Mouse (Mus musculus): ENCODE measurements around the gene Rb1. TPM values are rescaled to one million over a fixed set of nuclear protein-coding genes. Genes with fewer than 3 reads are reported as not detected.
A peak's percentile ranks its signal among the peaks of the same experiment; 100 is the strongest.

Rb1 gene
- polyA plus RNA-seq, 1 experiment from 2014 or later, result 21.2 TPM

DNA sequence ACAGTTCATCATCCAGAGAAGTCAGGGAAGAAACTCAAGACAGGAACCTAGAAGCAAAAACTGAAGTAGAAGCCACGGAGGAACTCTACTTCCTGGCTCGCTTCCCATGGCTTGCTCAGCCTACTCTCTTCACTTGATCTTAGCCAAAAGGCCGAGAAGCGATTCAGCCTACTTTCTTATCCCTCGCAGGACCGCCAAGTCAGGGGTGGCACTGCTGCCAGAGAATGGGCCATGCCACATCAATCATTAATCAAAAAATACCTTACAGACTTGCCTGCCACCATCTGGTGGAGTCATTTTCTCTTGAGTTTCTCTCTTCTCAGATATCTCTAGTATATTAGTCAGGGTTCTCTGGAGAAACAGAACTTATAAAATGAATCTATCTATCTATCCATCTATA lies 160.5 kb downstream of the Rb1 start:
- H3K4me3 ChIP-seq (replicated peaks), result no peak overlapping the region
- ATAC-seq, result no peak
- H3K4me2 ChIP-seq (replicated peaks), result no peak overlapping the region
- no peaks in the 10 kb centered on the region for H3K27me3 ChIP-seq
- peaks cover 73% of the 10 kb centered on the region for H3K36me3 ChIP-seq
- H3K9ac ChIP-seq (replicated peaks), result no peak overlapping the region
- no peaks in the 10 kb centered on the region for H3K4me1 ChIP-seq (replicated peaks)
- no peaks in the 10 kb centered on the region for H3K9me3 ChIP-seq
- H3K27ac ChIP-seq, result no peak overlapping the region
- WGBS, result 94% methylated on average over 6 of the region's 6 CpGs

DNA sequence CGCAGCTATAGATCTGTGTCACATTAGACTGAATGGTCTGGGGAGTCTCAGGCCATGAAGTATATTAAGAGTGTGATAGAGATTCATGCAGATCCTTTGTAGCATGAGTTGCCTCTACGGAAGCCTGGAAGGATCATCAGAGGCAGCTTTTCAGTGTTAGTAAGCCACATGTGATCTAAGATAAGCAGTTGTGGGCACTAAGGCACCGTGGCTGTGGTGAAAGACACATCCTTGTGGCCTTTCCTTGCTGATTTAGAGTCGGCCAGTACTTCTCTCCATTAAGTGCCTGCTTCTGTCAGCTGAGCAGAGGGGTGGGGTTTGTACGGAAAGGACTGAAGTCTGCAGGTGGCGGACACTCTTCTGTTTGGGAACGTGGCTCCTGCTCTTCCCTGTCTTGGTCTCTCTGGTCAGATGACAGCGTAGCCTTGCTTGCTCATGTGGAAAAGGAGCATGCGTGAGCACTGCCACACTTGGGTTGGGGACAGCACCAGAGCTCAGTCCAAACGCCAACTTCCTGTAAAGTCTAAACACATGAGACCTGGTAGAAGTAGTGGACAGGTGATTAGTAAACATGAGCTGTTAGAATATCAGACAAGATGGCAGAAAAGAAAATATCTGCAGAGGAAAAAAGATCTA lies 162.1 kb downstream of the Rb1 start:
- WGBS, result 94% methylated on average over 10 of the region's 10 CpGs

DNA sequence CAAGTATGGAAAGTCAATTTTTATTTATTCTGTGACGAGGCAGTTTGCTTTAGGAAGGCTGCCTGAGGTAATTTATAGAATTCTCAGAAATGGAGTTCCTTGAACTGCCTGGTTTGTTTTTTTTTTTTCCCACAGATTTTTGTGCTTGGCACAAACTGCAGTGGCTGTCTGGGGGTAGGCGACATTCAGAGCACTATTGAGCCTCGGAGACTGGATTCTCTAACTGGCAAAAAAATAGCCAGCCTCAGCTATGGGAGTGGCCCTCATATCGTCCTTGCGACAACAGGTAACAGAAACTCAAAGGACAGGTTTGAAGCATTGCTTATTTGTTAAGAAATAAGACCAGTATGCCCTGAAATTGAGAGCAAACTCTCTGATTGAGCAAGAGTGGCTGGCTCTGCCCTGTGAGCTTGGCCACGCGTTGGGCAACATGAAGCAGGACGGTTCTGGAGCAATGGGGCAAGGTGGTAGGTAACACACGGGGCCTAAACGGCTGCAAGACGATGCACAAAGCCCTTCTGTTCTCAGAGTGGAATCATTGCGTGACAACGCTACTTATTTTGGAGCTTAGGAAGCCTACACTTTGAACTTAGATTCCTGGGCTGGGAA lies 163.3 kb downstream of the Rb1 start:
- no peak for ATAC-seq
- Histone ChIP-seq H3K4me3 (replicated peaks) (no peak overlapping the region), H3K36me3 (peaks cover 72% of the 10 kb centered on the region), H3K9me3 (no peaks in the 10 kb centered on the region), H3K27ac (no peak overlapping the region), H3K27me3 (no peaks in the 10 kb centered on the region), H3K4me1 (replicated peaks) (no peaks in the 10 kb centered on the region), H3K4me2 (replicated peaks) (no peak overlapping the region), H3K9ac (replicated peaks) (no peak overlapping the region)
- 96% methylated on average over 13 of the region's 13 CpGs for WGBS

More for the DNA sequence above, 162.1 kb downstream of the Rb1 start:
- no peak overlapping the region for H3K4me3 ChIP-seq (replicated peaks)
- no peak for ATAC-seq
- no peaks in the 10 kb centered on the region for H3K9me3 ChIP-seq
- H3K4me1 ChIP-seq (replicated peaks), result no peaks in the 10 kb centered on the region
- H3K27ac ChIP-seq, result no peak overlapping the region
- H3K27me3 ChIP-seq, result no peaks in the 10 kb centered on the region
- peaks cover 73% of the 10 kb centered on the region for H3K36me3 ChIP-seq
- no peak overlapping the region for H3K9ac ChIP-seq (replicated peaks)
- no peak overlapping the region for H3K4me2 ChIP-seq (replicated peaks)

DNA sequence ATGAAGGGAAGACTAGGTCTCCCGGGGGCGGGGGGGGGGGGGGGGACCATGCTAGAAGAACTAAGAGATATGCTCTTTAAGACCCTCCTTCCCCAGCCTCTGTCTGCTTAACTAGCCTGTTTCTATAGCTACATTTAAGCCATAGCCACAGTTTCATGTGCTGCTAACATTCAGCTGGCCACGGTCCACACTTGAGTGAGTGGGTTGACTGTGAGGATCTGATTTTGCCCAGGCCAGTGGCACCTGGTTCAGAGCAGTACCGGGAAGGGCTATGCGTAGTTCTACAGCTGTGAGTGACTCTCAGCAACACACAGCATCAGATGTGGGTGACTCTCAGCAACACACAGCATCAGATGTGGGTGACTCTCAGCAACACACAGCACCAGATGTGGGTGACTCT lies 164.3 kb downstream of the Rb1 start:
- WGBS, result 96% methylated on average over 5 of the region's 5 CpGs
- Histone ChIP-seq H3K27ac (no peak overlapping the region), H3K9ac (replicated peaks) (no peak overlapping the region)

GRCm38 (mm10) chr14:73148125-73148524 lies 177.5 kb downstream of the Rb1 start:
- 89% methylated on average over 3 of the region's 3 CpGs for WGBS
- Histone ChIP-seq H3K27ac (no peak overlapping the region), H3K4me1 (replicated peaks) (peaks cover 26% of the 10 kb centered on the region), H3K36me3 (peaks cover 8% of the 10 kb centered on the region; the same call in 1 of the 2 replicates), H3K9me3 (0 out of 2 replicates have a peak, but pooled peaks cover 5% of the 10 kb centered on the region), H3K4me3 (replicated peaks) (no peak overlapping the region), H3K9ac (replicated peaks) (no peak overlapping the region), H3K27me3 (no peaks in the 10 kb centered on the region), H3K4me2 (replicated peaks) (no peak overlapping the region)
- no peak for ATAC-seq

More for the DNA sequence above, 164.3 kb downstream of the Rb1 start:
- no peak for ATAC-seq
- no peaks in the 10 kb centered on the region for H3K9me3 ChIP-seq
- H3K4me1 ChIP-seq (replicated peaks), result no peaks in the 10 kb centered on the region
- peaks cover 72% of the 10 kb centered on the region for H3K36me3 ChIP-seq
- no peak overlapping the region for H3K4me2 ChIP-seq (replicated peaks)
- H3K27me3 ChIP-seq, result no peaks in the 10 kb centered on the region
- no peak overlapping the region for H3K4me3 ChIP-seq (replicated peaks)

GRCm38 (mm10) chr14:73146721-73147120 lies 178.9 kb downstream of the Rb1 start:
- 66% methylated on average over 3 of the region's 3 CpGs for WGBS
- no peak for ATAC-seq
- Histone ChIP-seq H3K36me3 (peaks cover 6% of the 10 kb centered on the region; the same call in 1 of the 2 replicates), H3K9ac (replicated peaks) (no peak overlapping the region), H3K9me3 (0 out of 2 replicates have a peak, but pooled peaks cover 5% of the 10 kb centered on the region), H3K27ac (no peak overlapping the region), H3K27me3 (no peaks in the 10 kb centered on the region), H3K4me3 (replicated peaks) (no peak overlapping the region), H3K4me2 (replicated peaks) (no peak overlapping the region), H3K4me1 (replicated peaks) (peaks cover 34% of the 10 kb centered on the region)

- Histone ChIP-seq H3K27ac (no peak overlapping the region), H3K4me3 (replicated peaks) (no peak overlapping the region), H3K9ac (replicated peaks) (no peak overlapping the region), H3K9me3 (0 out of 2 replicates have a peak, but pooled peaks cover 5% of the 10 kb centered on the region), H3K4me2 (replicated peaks) (no peak overlapping the region), H3K4me1 (replicated peaks) (peaks cover 33% of the 10 kb centered on the region), H3K36me3 (peaks cover 6% of the 10 kb centered on the region; the same call in 1 of the 2 replicates), H3K27me3 (no peaks in the 10 kb centered on the region)
- 94% methylated on average over 4 of the region's 4 CpGs for WGBS
- ATAC-seq, result no peak
These were observed 180.1 kb downstream of the Rb1 start for GRCm38 (mm10) chr14:73145531-73145930.

- Histone ChIP-seq H3K36me3 (peaks cover 6% of the 10 kb centered on the region; the same call in 1 of the 2 replicates), H3K4me3 (replicated peaks) (peak overlapping the region; percentile 76), H3K4me1 (replicated peaks) (peaks cover 32% of the 10 kb centered on the region), H3K9me3 (0 out of 2 replicates have a peak, but pooled peaks cover 5% of the 10 kb centered on the region), H3K9ac (replicated peaks) (peak overlapping the region; percentile 97), H3K4me2 (replicated peaks) (peak overlapping the region; percentile 81), H3K27ac (peak overlapping the region; percentile 99), H3K27me3 (no peaks in the 10 kb centered on the region)
- ATAC-seq, result peak; percentile 16; the same call in 1 of the 2 replicates
- WGBS, result 35% methylated on average over 25 of the region's 25 CpGs
These were observed 181.8 kb downstream of the Rb1 start for GRCm38 (mm10) chr14:73143710-73144420.

- Histone ChIP-seq H3K9ac (replicated peaks) (peak overlapping the region; percentile 97), H3K36me3 (peaks cover 6% of the 10 kb centered on the region; the same call in 1 of the 2 replicates), H3K4me1 (replicated peaks) (peaks cover 31% of the 10 kb centered on the region), H3K27me3 (no peaks in the 10 kb centered on the region), H3K4me3 (replicated peaks) (peak overlapping the region; percentile 76), H3K4me2 (replicated peaks) (peak overlapping the region; percentile 81), H3K9me3 (0 out of 2 replicates have a peak, but pooled peaks cover 5% of the 10 kb centered on the region), H3K27ac (peak overlapping the region; percentile 99)
- peak; percentile 96 for ATAC-seq
- WGBS, result 1% methylated on average over 82 of the region's 88 CpGs
These were observed 182.5 kb downstream of the Rb1 start for GRCm38 (mm10) chr14:73142896-73143709.

DNA sequence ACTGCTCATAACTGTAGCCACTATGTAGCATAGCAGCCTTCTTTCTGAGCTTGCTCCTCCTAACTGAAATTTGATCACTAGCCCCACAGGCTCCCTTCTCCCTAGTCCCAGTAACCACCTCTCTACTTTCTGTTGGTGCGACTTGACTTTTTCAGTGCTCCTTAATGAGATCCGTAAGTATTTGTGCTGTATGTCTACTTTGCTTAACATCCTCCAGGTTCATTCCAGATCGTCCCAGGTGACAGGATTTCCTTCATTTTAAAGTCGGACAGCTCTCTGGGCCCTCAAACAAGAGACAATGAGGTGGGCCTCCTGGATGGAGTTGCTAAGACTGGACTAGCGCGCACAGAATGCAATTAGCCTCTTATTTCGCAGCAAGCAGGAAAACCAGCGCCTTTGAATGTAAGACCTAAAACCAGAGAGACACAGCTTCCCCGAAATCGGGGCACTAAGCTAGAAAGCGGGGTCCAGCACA lies 183.2 kb downstream of the Rb1 start:
- Histone ChIP-seq H3K27ac (peak overlapping the region; percentile 99), H3K4me2 (replicated peaks) (peak overlapping the region; percentile 81), H3K4me3 (replicated peaks) (peak overlapping the region; percentile 76), H3K4me1 (replicated peaks) (peaks cover 27% of the 10 kb centered on the region), H3K27me3 (no peaks in the 10 kb centered on the region), H3K9me3 (0 out of 2 replicates have a peak, but pooled peaks cover 5% of the 10 kb centered on the region), H3K36me3 (peaks cover 6% of the 10 kb centered on the region; the same call in 1 of the 2 replicates), H3K9ac (replicated peaks) (peak overlapping the region; percentile 97)
- WGBS, result under 1% methylated on average over 11 of the region's 11 CpGs
- 0 out of 2 replicates have a peak, but pooled peaks have one; percentile 21 for ATAC-seq

DNA sequence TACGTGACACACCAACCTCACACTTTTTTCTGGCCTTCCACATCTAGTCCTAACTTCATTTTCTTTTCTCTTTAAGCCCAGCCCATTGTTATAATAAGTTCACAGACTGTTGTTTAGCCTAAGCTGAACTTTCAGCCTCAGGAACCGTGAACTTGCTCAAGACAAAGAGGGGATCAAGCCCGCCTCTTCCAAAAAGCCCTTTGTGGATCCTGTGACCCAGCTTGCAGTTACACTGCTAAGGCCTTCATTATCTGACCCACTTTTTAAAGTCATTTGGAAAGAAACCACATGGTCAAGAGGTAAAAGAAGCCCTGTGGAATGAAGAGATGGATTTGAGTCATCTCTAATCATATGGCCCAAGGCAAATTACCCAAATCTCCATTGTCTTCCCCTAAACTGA lies 183.8 kb downstream of the Rb1 start:
- WGBS, result 38% methylated on average over 3 of the region's 3 CpGs
- 0 out of 2 replicates have a peak overlapping the region, but pooled peaks have one; percentile 99 for H3K27ac ChIP-seq
- peaks cover 6% of the 10 kb centered on the region; the same call in 1 of the 2 replicates for H3K36me3 ChIP-seq
- H3K4me1 ChIP-seq (replicated peaks), result peaks cover 24% of the 10 kb centered on the region
- H3K9me3 ChIP-seq, result 0 out of 2 replicates have a peak, but pooled peaks cover 5% of the 10 kb centered on the region
- ATAC-seq, result no peak
- H3K4me3 ChIP-seq (replicated peaks), result no peak overlapping the region; the same call in 1 of the 2 replicates
- H3K9ac ChIP-seq (replicated peaks), result no peak overlapping the region
- H3K27me3 ChIP-seq, result no peaks in the 10 kb centered on the region
- H3K4me2 ChIP-seq (replicated peaks), result peak overlapping the region; percentile 81

Data from midbrain, embryonic 13.5 days (tissue).